Mouse (Mus musculus) bone marrow macrophage, adult 2 months (primary cell): ENCODE measurements around the gene Ecm1. TPM values are rescaled to one million over a fixed set of nuclear protein-coding genes. Genes with fewer than 3 reads are reported as not detected.

Experiments used
- H3K27ac ChIP-seq: 2 replicates; pipeline ENCODE4 v1.5.1; 2012; ENCODE audit warnings: low read depth, low read length; ENCODE audit not compliant: insufficient read depth
- H3K4me1 ChIP-seq: 2 replicates; pipeline ENCODE4 v1.6.1; 2012; ENCODE audit warnings: low read length; ENCODE audit not compliant: control insufficient read depth, insufficient read depth
- H3K4me3 ChIP-seq: 2 replicates; pipeline ENCODE4 v1.5.1; 2012; ENCODE audit warnings: mild to moderate bottlenecking, low read length, moderate library complexity; ENCODE audit not compliant: insufficient read depth
- CTCF ChIP-seq: IDR thresholded peaks from 2 replicates; pipeline ENCODE4 v1.5.1; 2012; ENCODE audit warnings: low read depth, mild to moderate bottlenecking, low read length, moderate library complexity
- POLR2A ChIP-seq: IDR thresholded peaks from 2 replicates; pipeline ENCODE4 v1.6.1; 2012; ENCODE audit warnings: mild to moderate bottlenecking, low read depth, low read length, borderline replicate concordance
- polyA plus RNA-seq: library from polyadenylated mRNA; stranded (reverse); fragments of >200 nt; gene quantifications from 2 replicates; pipeline ENCODE4 v1.2.4, GENCODE M21; 2012; ENCODE audit not compliant: missing spikeins, insufficient read depth, insufficient read length

Ecm1 gene
- polyA plus RNA-seq, 1 experiment: 155 TPM

DNA sequence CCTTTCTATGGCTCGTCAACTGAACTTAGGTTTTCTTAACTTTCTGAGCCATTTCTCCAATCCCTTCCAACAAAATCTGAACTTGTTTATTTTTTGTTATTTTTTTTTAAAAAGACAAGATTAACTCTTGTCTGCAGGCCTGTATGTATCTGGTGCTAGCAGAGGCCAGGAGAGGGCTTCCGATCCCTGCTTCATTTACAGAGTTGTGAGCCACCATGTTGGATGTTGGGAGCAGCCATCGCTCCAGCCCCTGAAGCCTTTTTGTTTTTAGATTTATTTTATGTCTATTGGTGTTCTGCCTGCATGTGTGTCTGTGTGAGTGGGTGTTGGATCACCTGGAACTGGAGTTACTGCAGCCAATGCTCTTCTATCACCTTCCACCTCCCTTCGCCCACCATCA, 7.6 kb downstream of the Ecm1 start:
- TF ChIP-seq CTCF (no peak), POLR2A (no peak)
- H3K27ac ChIP-seq: no peak overlapping the region
- no peak overlapping the region for H3K4me3 ChIP-seq
- peaks cover 28% of the 10 kb centered on the region for H3K4me1 ChIP-seq

GRCm38 (mm10) chr3:95730431-95730830, 8.9 kb downstream of the Ecm1 start:
- peaks cover 35% of the 10 kb centered on the region for H3K4me1 ChIP-seq
- no peak overlapping the region for H3K4me3 ChIP-seq
- H3K27ac ChIP-seq: no peak overlapping the region
- TF ChIP-seq CTCF (no peak), POLR2A (no peak)

- Histone ChIP-seq H3K27ac (no peak overlapping the region), H3K4me3 (no peak overlapping the region), H3K4me1 (peaks cover 21% of the 10 kb centered on the region)
- TF ChIP-seq POLR2A (no peak), CTCF (no peak)
Observed at GRCm38 (mm10) chr3:95728906-95729305, 10.5 kb downstream of the Ecm1 start.

GRCm38 (mm10) chr3:95726696-95727358, 12.5 kb downstream of the Ecm1 start:
- TF ChIP-seq CTCF (no peak), POLR2A (no peak)
- no peak overlapping the region for H3K27ac ChIP-seq
- peaks cover 7% of the 10 kb centered on the region for H3K4me1 ChIP-seq
- H3K4me3 ChIP-seq: no peak overlapping the region

GRCm38 (mm10) chr3:95725863-95726262, 13.5 kb downstream of the Ecm1 start:
- peaks cover 7% of the 10 kb centered on the region for H3K4me1 ChIP-seq
- H3K4me3 ChIP-seq: no peak overlapping the region
- no peak overlapping the region for H3K27ac ChIP-seq
- no peak for TF ChIP-seq POLR2A
- TF ChIP-seq CTCF: no peak

DNA sequence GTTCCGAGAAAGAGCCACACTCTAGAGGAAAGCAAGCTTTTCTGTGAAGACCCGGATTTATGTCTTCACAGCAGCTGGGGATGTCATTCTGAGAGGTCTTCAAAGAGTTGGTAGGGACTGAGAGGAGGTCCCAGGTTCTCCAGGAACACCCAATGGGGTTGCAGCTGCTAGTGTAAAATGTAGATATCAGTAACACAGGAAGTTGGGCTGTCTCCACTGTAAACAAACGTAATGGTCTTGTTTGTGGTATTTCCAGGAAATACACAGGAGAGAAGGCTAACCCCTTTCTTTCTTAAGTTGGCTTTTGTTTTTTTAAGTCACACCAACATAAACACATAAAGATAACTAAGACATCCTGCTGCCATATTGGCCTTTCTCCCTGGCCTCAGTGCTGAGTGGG, 17.0 kb downstream of the Ecm1 start:
- H3K4me3 ChIP-seq: no peak overlapping the region
- no peak overlapping the region for H3K27ac ChIP-seq
- TF ChIP-seq POLR2A: no peak
- H3K4me1 ChIP-seq: peaks cover 7% of the 10 kb centered on the region

- Histone ChIP-seq H3K4me1 (no peaks in the 10 kb centered on the region), H3K27ac (no peak overlapping the region), H3K4me3 (no peak overlapping the region)
- TF ChIP-seq POLR2A (no peak), CTCF (no peak)
Observed at GRCm38 (mm10) chr3:95718153-95718552, 21.2 kb downstream of the Ecm1 start.

DNA sequence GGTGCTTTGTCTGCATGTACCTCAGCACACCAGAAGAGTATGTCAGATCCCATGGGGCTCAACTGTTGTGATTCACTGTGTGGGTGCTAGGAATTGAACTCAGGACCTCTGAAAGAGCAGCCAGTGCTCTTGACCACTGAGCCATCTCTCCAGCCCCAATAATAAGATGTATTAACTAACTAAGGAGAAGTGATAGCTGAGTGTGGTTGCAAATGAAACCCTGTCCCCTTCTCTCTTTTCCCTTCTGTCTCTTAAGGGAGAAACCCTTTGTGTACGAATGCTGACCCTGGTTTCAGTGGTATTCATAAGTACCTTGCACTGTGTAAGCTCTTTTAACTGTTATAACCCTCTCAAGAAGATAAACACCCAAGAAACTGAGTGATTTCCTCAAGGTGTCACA, 23.3 kb downstream of the Ecm1 start:
- Histone ChIP-seq H3K27ac (no peak overlapping the region), H3K4me3 (no peak overlapping the region), H3K4me1 (no peaks in the 10 kb centered on the region)
- TF ChIP-seq CTCF (no peak), POLR2A (no peak)

- TF ChIP-seq CTCF: no peak
- TF ChIP-seq POLR2A: no peak
- Histone ChIP-seq H3K4me1 (peaks cover 27% of the 10 kb centered on the region), H3K4me3 (no peak overlapping the region), H3K27ac (no peak overlapping the region)
Observed at GRCm38 (mm10) chr3:95709967-95710366, 29.4 kb downstream of the Ecm1 start.

DNA sequence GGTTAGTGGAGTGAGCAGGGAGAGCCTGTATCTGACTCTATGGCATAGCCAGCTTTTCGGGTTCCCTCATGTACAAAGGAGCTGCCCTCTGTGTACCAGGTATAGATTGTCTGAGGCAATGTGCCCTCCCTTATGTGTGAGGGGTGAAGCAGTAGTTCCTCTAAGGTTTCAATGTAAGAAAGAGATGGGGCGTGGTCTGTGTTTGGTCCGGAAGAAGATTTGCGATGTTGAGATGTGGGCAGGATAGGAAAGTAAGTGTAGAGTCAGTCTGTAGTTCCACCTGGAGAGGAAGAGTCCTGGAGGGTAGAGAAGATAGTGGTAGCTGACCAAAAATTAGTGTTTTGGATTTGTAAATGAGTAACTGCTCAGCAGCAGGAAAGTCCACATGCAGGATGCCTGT, 30.3 kb downstream of the Ecm1 start:
- no peak overlapping the region for H3K27ac ChIP-seq
- H3K4me3 ChIP-seq: no peak overlapping the region
- TF ChIP-seq POLR2A (no peak), CTCF (no peak)
- H3K4me1 ChIP-seq: peaks cover 27% of the 10 kb centered on the region

- peak overlapping the region; percentile 55 for H3K27ac ChIP-seq
- TF ChIP-seq POLR2A: no peak
- no peak for TF ChIP-seq CTCF
- H3K4me3 ChIP-seq: no peak overlapping the region
- peaks cover 28% of the 10 kb centered on the region for H3K4me1 ChIP-seq
Observed at GRCm38 (mm10) chr3:95707497-95707896, 31.9 kb downstream of the Ecm1 start.
